Mouse (Mus musculus) intestine, embryonic 16.5 days (tissue): Measurements from ENCODE around the gene Plekhb1. TPM values are rescaled to one million over a fixed set of nuclear protein-coding genes. Genes with fewer than 3 reads are reported as not detected.

Experiments
- ATAC-seq: fragments of 200-750 bp; cut with Nextera tagmentation; 2 replicates; pipeline ENCODE4 v1.8.0; 2017; ENCODE audit warnings: moderate TSS enrichment, moderate library complexity
- H3K27ac ChIP-seq: fragments of 300-500 bp; sonication (generic); 2 replicates; pipeline ENCODE4 v1.5.1; 2014; ENCODE audit warnings: mild to moderate bottlenecking, low read length
- H3K27me3 ChIP-seq: fragments of 300-500 bp; sonication (generic); replicated peaks from 2 replicates; pipeline ENCODE4 v1.6.1; 2014; ENCODE audit warnings: low read length, control low read depth, mixed read lengths; ENCODE audit not compliant: control insufficient read depth, insufficient read depth
- H3K36me3 ChIP-seq: fragments of 300-500 bp; sonication (generic); 2 replicates; pipeline ENCODE4 v1.6.1; 2014; ENCODE audit warnings: low read length, control low read depth; ENCODE audit not compliant: control insufficient read depth, insufficient read depth
- H3K4me1 ChIP-seq: fragments of 300-500 bp; sonication (generic); 2 replicates; pipeline ENCODE4 v1.6.1; 2014; ENCODE audit warnings: low read length, control low read depth, mixed read lengths; ENCODE audit not compliant: control insufficient read depth, insufficient read depth
- H3K4me2 ChIP-seq: fragments of 300-500 bp; sonication (generic); 2 replicates; pipeline ENCODE4 v1.6.1; 2014; ENCODE audit warnings: low read depth, low read length, control low read depth
- H3K4me3 ChIP-seq: fragments of 300-500 bp; sonication (generic); 2 replicates; pipeline ENCODE4 v1.5.1; 2014; ENCODE audit warnings: mild to moderate bottlenecking, low read length
- H3K9ac ChIP-seq: fragments of 300-500 bp; sonication (generic); 2 replicates; pipeline ENCODE4 v1.6.1; 2014; ENCODE audit warnings: low read depth, low read length
- H3K9me3 ChIP-seq: fragments of 300-500 bp; sonication (generic); 2 replicates; pipeline ENCODE4 v1.6.1; 2016; ENCODE audit warnings: low read length, control low read depth; ENCODE audit not compliant: control insufficient read depth
- WGBS: fragments of 180-500 bp; shearing (Covaris S2); extraction: QIAGEN DNeasy Blood & Tissue Kit; methylation state at CpG from one replicate; pipeline ENCODE4 v1.1.7; 2014; 5-methylcytosine and 5-hydroxymethylcytosine counted together
- polyA plus RNA-seq: library from polyadenylated mRNA; unstranded; fragments of >200 nt; fragmentation: Nextera tagmentation; extraction: Ambion mirVana; gene quantifications from 2 replicates; pipeline ENCODE4 v1.2.1, GENCODE M21; 2015

Plekhb1 gene
- polyA plus RNA-seq, 1 experiment from 2014 or later, result 15.1 TPM

DNA sequence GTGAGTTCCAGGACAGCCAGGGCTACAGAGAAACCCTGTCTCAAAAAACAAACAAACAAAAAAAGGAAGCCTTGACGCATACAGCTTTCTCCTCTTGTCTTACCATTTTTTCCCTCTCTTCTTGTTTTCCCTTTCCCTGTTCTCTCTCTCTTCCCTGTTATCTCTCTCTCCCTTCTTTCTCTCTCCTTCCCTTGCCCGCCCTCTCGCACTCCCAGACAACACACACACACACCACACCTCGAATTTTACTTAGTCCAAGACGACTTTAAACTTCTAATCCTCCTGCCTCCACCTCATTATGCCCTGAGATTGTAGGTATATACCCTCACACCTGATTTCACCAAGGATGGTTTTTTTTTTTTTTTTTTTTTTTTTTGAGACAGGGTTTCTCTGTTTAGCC, 21.9 kb upstream of the Plekhb1 start:
- no peak for ATAC-seq
- WGBS, result 69% methylated on average over 5 of the region's 5 CpGs
- H3K4me1 ChIP-seq, result no peaks in the 10 kb centered on the region
- H3K36me3 ChIP-seq, result no peaks in the 10 kb centered on the region
- no peak overlapping the region for H3K27ac ChIP-seq
- no peaks in the 10 kb centered on the region for H3K27me3 ChIP-seq
- H3K9me3 ChIP-seq, result no peaks in the 10 kb centered on the region
- H3K4me3 ChIP-seq, result no peak overlapping the region
- H3K9ac ChIP-seq, result no peak overlapping the region
- H3K4me2 ChIP-seq, result no peak overlapping the region

DNA sequence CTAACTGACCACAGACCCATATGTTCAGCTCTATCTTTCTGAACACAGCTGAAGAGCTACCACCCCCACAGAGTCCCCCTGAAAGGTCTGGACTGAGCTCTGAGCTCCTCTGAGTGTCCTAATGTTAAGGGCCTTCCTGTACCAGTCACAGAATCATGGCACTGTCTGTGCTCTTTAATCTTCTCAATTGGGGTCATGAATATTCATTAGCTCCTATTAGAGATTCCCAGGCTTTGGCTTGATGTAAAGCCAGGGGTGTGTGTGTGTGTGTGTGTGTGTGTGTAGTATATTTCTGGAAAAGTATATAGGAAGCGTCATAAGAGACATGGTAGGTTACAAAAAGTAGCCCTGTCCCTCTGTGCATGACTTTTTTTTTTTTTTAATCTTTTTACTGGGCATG, 21.0 kb upstream of the Plekhb1 start:
- H3K9me3 ChIP-seq, result no peaks in the 10 kb centered on the region
- no peak overlapping the region for H3K4me2 ChIP-seq
- no peaks in the 10 kb centered on the region for H3K27me3 ChIP-seq
- H3K36me3 ChIP-seq, result no peaks in the 10 kb centered on the region
- ATAC-seq, result no peak
- WGBS, result 85% methylated on average over 1 of the region's 1 CpGs
- H3K4me1 ChIP-seq, result no peaks in the 10 kb centered on the region
- H3K4me3 ChIP-seq, result no peak overlapping the region
- no peak overlapping the region for H3K27ac ChIP-seq
- H3K9ac ChIP-seq, result no peak overlapping the region

- H3K27ac ChIP-seq, result no peak overlapping the region
- H3K9ac ChIP-seq, result no peak overlapping the region
- H3K36me3 ChIP-seq, result no peaks in the 10 kb centered on the region
- H3K4me2 ChIP-seq, result no peak overlapping the region
- no peaks in the 10 kb centered on the region for H3K9me3 ChIP-seq
- WGBS, result 45% methylated on average over 5 of the region's 5 CpGs
- no peaks in the 10 kb centered on the region for H3K4me1 ChIP-seq
- no peak overlapping the region for H3K4me3 ChIP-seq
- ATAC-seq, result no peak
- H3K27me3 ChIP-seq, result no peaks in the 10 kb centered on the region
Observed at GRCm38 (mm10) chr7:100681132-100681531, 18.9 kb upstream of the Plekhb1 start.

DNA sequence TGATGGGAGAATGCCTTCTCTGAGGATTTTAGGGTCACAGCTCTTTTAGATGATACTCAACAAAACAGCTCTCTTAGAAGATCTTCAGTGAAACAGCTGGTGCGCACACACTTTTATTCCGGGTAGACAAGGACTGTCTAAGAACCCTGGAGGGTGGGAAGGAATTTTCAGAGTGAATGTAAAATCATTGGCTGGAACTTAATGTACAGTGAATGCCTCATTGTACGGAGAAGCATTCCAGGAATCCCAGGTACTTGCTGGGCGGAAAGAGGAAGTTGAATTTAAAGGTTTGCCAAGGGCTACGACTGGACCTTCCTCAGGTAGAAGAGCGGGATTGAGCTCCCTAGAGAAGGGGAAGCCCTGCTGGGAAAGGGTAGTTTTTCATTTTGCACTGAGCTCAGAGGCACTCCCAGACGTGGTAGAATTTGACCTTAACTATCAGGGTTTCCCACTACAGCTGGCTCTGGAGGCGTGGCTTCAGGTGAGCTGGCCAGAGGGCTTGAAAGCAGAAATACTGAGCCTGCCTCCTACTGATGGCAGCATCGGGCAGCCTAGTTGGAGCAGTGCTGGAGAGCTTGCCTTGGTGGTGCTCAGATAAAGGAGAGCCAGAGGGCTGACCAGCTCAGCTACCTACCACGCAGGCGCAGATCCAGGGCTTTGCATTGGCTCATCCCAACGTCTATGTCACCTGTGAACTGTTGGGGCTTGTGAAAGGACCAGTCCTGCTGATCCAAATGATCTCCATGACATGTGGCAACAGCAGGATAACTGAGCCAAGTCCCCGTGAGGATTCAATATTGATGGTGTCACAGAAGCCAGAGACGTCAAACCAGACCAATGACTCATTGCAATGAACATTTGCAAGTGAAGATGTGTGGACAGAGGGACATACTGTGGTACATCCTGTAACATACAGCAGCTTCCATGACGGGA, 17.0 kb upstream of the Plekhb1 start:
- Histone ChIP-seq H3K9ac (no peak overlapping the region), H3K4me3 (no peak overlapping the region), H3K9me3 (no peaks in the 10 kb centered on the region), H3K36me3 (no peaks in the 10 kb centered on the region), H3K27me3 (no peaks in the 10 kb centered on the region), H3K27ac (no peak overlapping the region), H3K4me1 (no peaks in the 10 kb centered on the region), H3K4me2 (no peak overlapping the region)
- peak; percentile 72 for ATAC-seq
- 58% methylated on average over 15 of the region's 15 CpGs for WGBS

- H3K36me3 ChIP-seq, result no peaks in the 10 kb centered on the region
- WGBS, result 77% methylated on average over 5 of the region's 5 CpGs
- H3K4me2 ChIP-seq, result no peak overlapping the region
- H3K9ac ChIP-seq, result peak overlapping the region; percentile 19; the same call in 1 of the 2 replicates
- no peaks in the 10 kb centered on the region for H3K4me1 ChIP-seq
- H3K27me3 ChIP-seq, result no peaks in the 10 kb centered on the region
- H3K4me3 ChIP-seq, result no peak overlapping the region
- no peak overlapping the region for H3K27ac ChIP-seq
- ATAC-seq, result no peak
- H3K9me3 ChIP-seq, result no peaks in the 10 kb centered on the region
Observed at GRCm38 (mm10) chr7:100678052-100678451, 15.8 kb upstream of the Plekhb1 start.

DNA sequence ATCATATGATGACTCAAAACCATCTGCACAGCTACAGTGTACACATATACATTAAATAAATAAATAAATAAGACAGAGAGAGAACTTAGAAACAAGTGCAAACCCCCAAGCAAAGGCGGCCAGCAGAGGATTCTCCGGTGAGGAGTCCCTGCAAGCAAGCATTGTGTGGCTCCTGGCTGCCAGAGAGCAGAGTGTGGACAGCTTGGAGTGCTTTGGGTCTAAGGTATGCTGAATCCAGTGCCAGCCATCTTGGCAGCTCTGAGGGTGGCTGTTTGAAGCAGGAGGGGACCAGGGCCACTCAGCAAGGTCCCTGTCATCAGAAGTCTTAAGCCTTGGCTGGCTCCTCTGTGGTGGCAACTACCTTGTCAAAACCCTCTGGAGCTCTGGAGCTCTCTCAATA, 12.7 kb upstream of the Plekhb1 start:
- no peak overlapping the region for H3K4me3 ChIP-seq
- H3K9me3 ChIP-seq, result no peaks in the 10 kb centered on the region
- no peak overlapping the region for H3K9ac ChIP-seq
- WGBS, result 88% methylated on average over 2 of the region's 2 CpGs
- H3K36me3 ChIP-seq, result no peaks in the 10 kb centered on the region
- no peaks in the 10 kb centered on the region for H3K4me1 ChIP-seq
- no peak overlapping the region for H3K4me2 ChIP-seq
- no peak for ATAC-seq
- H3K27ac ChIP-seq, result no peak overlapping the region
- no peaks in the 10 kb centered on the region for H3K27me3 ChIP-seq

DNA sequence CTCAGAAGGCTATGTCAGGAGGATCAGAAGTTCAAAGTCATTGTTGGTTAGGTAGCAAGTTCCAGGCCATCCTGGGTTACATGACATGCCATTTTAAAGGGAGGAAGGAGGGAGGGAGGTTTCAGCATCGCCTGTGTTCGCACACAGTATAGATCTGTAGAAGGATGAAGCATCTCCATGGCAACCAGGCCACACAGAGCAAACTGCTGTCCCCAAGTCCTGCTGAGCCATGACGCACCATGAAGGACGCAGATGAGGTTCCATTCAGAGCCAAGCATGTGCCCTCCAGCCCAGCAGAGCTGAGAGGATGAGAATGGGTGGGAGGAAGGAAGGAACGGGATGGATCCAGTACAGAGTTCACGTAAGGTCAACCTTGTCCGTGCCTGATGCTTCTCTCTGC, 11.2 kb upstream of the Plekhb1 start:
- Histone ChIP-seq H3K36me3 (no peaks in the 10 kb centered on the region), H3K27me3 (no peaks in the 10 kb centered on the region), H3K27ac (no peak overlapping the region), H3K4me1 (no peaks in the 10 kb centered on the region), H3K9me3 (no peaks in the 10 kb centered on the region), H3K9ac (no peak overlapping the region), H3K4me3 (no peak overlapping the region), H3K4me2 (no peak overlapping the region)
- 69% methylated on average over 7 of the region's 7 CpGs for WGBS
- no peak for ATAC-seq

DNA sequence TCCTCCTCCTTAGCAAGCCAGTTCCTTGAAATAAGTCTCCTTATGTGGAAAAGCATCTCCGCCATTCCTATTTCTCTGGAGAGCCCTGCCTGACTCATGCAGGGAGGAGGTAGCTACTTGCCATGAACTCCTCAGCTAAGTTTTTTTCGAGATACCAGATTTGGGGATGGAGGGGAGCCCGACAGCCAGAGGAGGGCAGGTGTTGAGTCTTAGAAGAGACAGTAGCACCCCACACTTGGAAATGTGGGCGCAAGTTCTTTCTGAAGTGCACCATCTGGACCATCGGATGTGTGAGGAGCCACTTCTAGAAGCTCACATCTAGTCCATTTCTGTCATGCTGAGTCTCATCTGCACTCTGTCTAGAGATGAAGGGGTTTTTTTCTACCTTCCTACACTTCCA, 8.4 kb upstream of the Plekhb1 start:
- ATAC-seq, result no peak
- no peak overlapping the region for H3K4me3 ChIP-seq
- H3K4me2 ChIP-seq, result no peak overlapping the region
- WGBS, result 84% methylated on average over 5 of the region's 5 CpGs
- H3K27ac ChIP-seq, result no peak overlapping the region
- no peaks in the 10 kb centered on the region for H3K9me3 ChIP-seq
- no peaks in the 10 kb centered on the region for H3K27me3 ChIP-seq
- no peak overlapping the region for H3K9ac ChIP-seq
- no peaks in the 10 kb centered on the region for H3K36me3 ChIP-seq
- H3K4me1 ChIP-seq, result no peaks in the 10 kb centered on the region

DNA sequence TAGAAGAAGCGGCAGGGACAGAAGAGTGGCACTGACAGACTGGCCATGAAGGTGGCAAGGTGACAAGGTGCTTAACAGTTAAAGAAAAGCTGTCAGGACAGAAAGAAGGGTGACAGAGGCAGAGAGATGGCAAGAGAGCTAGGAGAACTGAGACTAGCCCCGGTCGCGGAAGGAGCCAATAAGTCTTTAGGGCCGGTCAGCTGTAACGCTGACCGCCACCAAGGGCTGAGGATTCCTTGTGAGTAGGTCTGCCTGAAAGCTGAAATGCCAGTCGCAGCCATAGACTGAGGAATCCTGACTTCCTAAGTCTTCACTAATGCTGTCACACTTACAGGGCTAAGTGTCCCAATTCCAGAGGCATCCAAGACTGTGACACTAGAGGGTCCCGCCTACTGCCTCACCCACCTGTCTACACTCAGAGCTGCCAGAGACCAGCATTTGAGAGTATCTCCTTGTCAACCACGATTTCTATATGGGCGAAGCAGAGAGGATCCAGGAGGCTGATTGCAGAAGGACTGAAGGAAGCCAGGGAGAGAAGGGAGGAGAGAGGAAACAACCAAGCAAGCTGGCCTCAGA, 1.6 kb upstream of the Plekhb1 start:
- ATAC-seq, result 0 out of 2 replicates have a peak, but pooled peaks have one; percentile 20

More for the DNA sequence above, 1.6 kb upstream of the Plekhb1 start:
- H3K9me3 ChIP-seq, result no peaks in the 10 kb centered on the region
- no peaks in the 10 kb centered on the region for H3K27me3 ChIP-seq
- 63% methylated on average over 11 of the region's 11 CpGs for WGBS
- H3K36me3 ChIP-seq, result no peaks in the 10 kb centered on the region
- no peak overlapping the region for H3K27ac ChIP-seq
- no peak overlapping the region for H3K4me3 ChIP-seq
- H3K9ac ChIP-seq, result peak overlapping the region; percentile 38; the same call in 1 of the 2 replicates
- peaks cover 6% of the 10 kb centered on the region for H3K4me1 ChIP-seq
- peak overlapping the region; percentile 32; the same call in 1 of the 2 replicates for H3K4me2 ChIP-seq
